Mouse (Mus musculus) cortical plate, adult 2 months (tissue): ENCODE results near the gene Prpf19.

Source experiments
- CTCF ChIP-seq: fragments of 200-500 bp; IDR thresholded peaks from 2 replicates; pipeline ENCODE4 v1.5.1; 2011; ENCODE audit warnings: mild to moderate bottlenecking, control low read depth, low read length; ENCODE audit not compliant: insufficient read depth; ENCODE audit errors: extremely low read depth
- POLR2A ChIP-seq: fragments of 200-500 bp; IDR thresholded peaks from 2 replicates; pipeline ENCODE4 v1.6.1; 2011; ENCODE audit warnings: mild to moderate bottlenecking, low read length, control low read depth; ENCODE audit not compliant: insufficient read depth; ENCODE audit errors: extremely low read depth

GRCm38 (mm10) chr19:10930641-10931040, 35.6 kb downstream of the Prpf19 start:
- TF ChIP-seq CTCF, result no peak
- no peak for TF ChIP-seq POLR2A
